Mouse (Mus musculus) T-helper 17 cell (primary cell): Measurements from ENCODE around the gene Wdr83os.
"Not testable (repeated sequence)": the region's sequence is repeated elsewhere in the genome, so short reads cannot be mapped to it uniquely, and the experiment has no call there.

Source experiments
- in situ Hi-C, 2 experiments: fragments of 300-600 bp; cut with MboI, MseI; formaldehyde crosslinking; loops; 1 replicate in 1 of 2; 2 replicates in 1 of 2; pipeline ENCODE4 v1.15.1; 2025; ENCODE audit warnings: high pct_unique_total_duplicates in 2 of 2

Gene Wdr83os

DNA sequence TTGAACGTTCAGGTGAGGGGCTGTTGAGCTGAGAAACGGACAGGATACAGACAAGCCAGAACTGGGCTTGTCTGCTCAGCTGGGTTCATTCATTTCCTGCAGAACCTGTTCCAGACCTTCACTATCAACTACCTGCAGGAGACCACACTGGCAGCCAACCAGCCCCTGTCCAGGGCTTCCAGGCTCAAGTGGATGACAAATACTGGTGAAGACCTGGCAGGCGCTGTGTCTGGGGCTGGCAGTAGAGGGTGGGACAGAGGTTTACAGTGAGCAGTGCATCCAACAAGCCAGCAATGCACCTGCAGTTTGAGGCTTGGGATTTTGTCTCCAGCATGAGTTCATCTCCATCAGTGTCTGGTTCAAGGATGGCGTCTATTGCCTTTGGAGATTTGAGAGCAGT, 16.3 kb downstream of the Wdr83os start:
- in situ Hi-C loops = loop anchor here (10.0 to 25.0 kb wide), 2 partner anchors 78 to 440 kb away; no protein-coding TSS in a partner anchor

DNA sequence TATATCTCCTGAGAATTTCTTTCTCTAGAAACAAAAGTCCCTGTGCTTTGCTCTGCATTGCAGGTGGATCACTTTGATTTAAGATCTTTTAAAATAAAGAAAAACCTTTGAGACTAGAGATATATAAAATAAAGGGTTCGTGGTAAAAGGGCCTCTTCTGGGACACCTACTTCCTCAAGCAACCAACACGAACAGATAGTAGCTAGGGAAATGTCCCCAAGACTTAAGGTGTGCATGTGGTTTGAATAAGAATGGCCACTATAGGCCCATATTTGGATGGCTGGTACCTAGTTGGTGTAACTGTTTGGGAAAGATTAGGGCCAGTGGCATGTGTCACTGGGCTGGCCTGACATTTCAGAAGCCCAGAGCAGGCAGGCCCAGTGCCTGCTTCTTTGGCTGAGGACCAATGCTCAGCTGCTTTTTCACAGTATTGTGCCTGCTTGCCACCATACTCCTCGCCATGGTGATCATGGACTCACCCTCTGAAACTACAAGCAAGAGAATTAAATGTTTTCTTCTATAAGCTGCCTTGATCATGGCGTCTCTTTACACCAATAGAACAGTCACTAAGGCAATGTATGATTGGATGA, 19.6 kb downstream of the Wdr83os start:
- in situ Hi-C loops = no loop called here

DNA sequence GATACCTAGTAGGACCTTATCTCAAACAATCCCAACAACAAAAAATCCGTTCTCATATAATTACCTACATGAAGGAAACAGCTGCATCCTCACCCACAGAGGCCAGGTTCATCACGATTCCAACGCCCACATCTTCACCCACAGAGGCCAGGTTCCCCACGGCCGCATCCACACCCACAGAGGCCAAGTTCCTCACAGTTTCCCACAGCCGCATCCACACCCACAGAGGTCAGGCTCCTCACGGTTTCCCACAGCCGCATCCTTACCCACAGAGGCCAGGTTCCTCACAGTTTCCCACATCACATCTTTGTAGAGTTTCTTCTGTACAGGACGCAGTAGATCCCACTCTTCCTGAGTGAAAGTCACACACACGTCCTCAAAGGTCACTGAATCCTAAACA, 32.7 kb downstream of the Wdr83os start:
- in situ Hi-C loops = no loop called here

DNA sequence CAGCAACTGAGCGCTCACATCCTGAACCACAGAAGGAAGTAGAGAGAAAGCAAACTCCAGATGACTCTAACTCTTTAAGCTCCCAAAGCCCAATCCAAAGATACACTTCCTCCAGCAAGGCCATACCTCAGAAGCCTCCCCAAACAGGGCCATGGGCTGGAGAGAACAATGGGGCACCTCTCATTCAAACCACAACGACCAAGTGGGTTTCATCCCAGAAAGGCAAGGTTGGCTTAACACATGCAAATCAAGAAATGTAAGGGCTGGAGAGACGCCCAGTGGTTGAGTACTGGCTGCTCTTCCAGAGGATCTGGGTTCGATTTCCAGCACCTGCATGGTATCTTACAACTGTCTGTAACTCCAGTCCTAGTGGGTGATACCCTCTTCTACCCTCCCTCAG, 35.0 kb downstream of the Wdr83os start:
- in situ Hi-C loops = no loop called here

- in situ Hi-C loops = no loop called here
These were observed 36.4 kb downstream of the Wdr83os start for GRCm38 (mm10) chr8:85116984-85117383.

DNA sequence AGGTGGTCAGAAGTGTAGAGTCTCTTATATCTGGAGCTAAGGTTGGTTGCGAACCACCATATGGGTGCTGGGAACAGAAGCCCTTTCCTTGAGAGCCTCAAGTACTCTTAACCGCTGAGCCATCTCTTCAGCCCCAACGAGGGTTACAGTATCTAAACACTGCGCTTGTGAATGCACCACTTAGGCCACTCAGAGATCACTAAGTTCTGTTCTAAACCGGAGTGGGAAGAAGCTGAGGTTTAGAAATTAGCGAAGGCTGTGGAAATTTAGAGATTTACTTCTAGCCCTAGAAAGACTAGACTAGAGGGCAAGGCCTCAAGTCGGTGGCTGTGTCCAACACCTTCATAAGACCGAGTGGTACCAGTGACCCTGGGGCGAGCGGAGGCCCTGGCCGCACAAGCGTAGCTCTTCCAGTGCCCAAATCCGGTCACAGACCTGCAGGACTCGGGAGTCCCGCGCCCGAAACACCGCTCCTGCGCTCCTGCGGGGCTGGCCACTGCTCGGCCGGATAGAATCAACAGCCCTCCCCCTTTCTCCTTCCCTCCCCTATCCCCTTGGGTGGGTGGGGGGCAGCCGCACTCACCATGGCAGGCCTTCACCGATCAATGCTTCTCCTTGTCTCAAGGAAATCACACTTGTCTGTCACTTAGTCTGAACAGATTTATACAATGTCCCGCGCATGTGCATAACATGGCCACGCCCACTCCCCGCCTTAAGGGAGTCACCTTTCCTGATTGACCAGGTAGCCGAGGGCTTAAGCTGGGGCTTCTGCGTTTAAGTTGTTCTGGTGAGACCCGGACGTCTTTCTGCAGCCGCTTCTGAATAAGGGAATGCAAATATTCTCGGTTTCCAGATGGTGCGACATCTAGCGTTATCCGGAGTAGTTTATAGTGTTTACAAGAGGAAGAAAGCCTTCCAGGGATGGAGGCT, 38.8 kb downstream of the Wdr83os start:
- in situ Hi-C loops = no loop called here

DNA sequence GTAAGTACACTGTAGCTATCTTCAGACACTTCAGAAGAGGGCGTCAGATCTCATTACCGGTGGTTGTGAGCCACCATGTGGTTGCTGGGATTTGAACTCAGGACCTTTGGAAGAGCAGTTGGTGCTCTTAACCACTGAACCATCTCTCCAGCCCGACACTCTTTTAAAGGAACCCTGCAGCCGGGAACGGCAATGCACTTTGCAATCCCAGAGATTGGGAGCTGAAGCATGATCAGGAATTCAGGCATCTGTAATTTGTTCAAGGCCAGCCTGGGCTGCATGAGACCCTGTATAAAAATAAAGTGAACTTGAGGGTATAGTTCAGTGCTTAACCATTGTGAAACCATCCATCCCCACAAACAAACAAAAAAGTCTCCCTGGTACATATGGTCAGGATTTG, 39.7 kb downstream of the Wdr83os start:
- in situ Hi-C loops = not testable (repeated sequence)

DNA sequence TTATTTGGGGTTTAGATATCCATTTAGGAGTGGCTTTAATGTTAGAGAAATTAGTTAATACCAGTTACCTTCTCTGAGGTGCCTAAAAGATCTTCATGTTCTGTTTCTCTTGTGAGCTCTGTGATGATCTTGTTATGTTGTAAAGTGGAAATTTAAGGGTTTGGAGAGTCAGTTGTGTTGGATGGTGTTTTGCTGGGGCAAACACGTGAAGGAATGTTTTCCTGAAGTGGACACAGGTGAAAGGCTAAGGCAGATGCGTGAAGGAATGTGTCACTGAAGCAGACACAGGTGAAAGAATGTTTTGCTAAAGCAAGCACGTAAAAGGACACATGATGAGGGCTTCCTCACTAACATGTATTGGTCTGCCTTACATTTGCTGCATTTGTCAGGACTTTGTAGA, 42.5 kb downstream of the Wdr83os start, which contains the start of gene Zfp791:
Gene Zfp791 (minus strand): TSS at position 101 of the 400 bp plus-strand sequence.
- in situ Hi-C loops = no loop called here

GRCm38 (mm10) chr8:85123691-85124090, 43.2 kb downstream of the Wdr83os start:
- in situ Hi-C loops = no loop called here
